Mouse (Mus musculus) hindbrain, postnatal 0 days (tissue): ENCODE measurements around the gene Chmp2a. TPM values are rescaled to one million over a fixed set of nuclear protein-coding genes. Genes with fewer than 3 reads are reported as not detected.
A peak's percentile ranks its signal among the peaks of the same experiment; 100 is the strongest.

Experiments
- ATAC-seq: fragments of 200-750 bp; cut with Nextera tagmentation; 2 replicates; pipeline ENCODE4 v1.8.0; 2017; ENCODE audit warnings: mild to moderate bottlenecking, moderate TSS enrichment, moderate library complexity
- DNase-seq: peaks from one replicate; pipeline ENCODE4 v3.0.0-alpha.2; 2015; ENCODE audit warnings: low spot score
- H3K27ac ChIP-seq: fragments of 300-500 bp; sonication (generic); 2 replicates; pipeline ENCODE4 v1.5.1; 2014; ENCODE audit warnings: mild to moderate bottlenecking
- H3K27me3 ChIP-seq: fragments of 300-500 bp; sonication (generic); 2 replicates; pipeline ENCODE4 v1.6.1; 2014; ENCODE audit warnings: low read length, mixed read lengths; ENCODE audit not compliant: insufficient read depth
- H3K36me3 ChIP-seq: fragments of 300-500 bp; sonication (generic); 2 replicates; pipeline ENCODE4 v1.6.1; 2014; ENCODE audit warnings: low read length, mixed read lengths; ENCODE audit not compliant: insufficient read depth
- H3K4me1 ChIP-seq: fragments of 300-500 bp; sonication (generic); 2 replicates; pipeline ENCODE4 v1.6.1; 2014; ENCODE audit warnings: antibody characterized with exemption, low read length, mixed read lengths; ENCODE audit not compliant: insufficient read depth
- H3K4me2 ChIP-seq: fragments of 300-500 bp; sonication (generic); 2 replicates; pipeline ENCODE4 v1.6.1; 2014; ENCODE audit warnings: low read depth, mild to moderate bottlenecking, low read length, moderate library complexity, mixed read lengths
- H3K4me3 ChIP-seq: fragments of 300-500 bp; sonication (generic); 2 replicates; pipeline ENCODE4 v1.5.1; 2014; ENCODE audit warnings: low read length
- H3K9ac ChIP-seq: fragments of 300-500 bp; sonication (generic); replicated peaks from 2 replicates; pipeline ENCODE4 v1.6.1; 2014; ENCODE audit warnings: mild to moderate bottlenecking, low read length, moderate library complexity, mixed read lengths
- H3K9me3 ChIP-seq: fragments of 300-500 bp; sonication (generic); 2 replicates; pipeline ENCODE4 v1.6.1; 2016; ENCODE audit warnings: low read length, mixed read lengths
- CTCF ChIP-seq: IDR thresholded peaks from 2 replicates; pipeline ENCODE4 v1.5.1; 2016; ENCODE audit warnings: antibody characterized with exemption, control low read depth, low read depth
- WGBS: fragments of 180-500 bp; shearing (Covaris S2); extraction: QIAGEN DNeasy Blood & Tissue Kit; methylation state at CpG from one replicate; pipeline ENCODE4 v1.1.7; 2014; 5-methylcytosine and 5-hydroxymethylcytosine counted together
- polyA plus RNA-seq: library from polyadenylated mRNA; unstranded; fragments of >200 nt; fragmentation: Nextera tagmentation; extraction: Ambion mirVana; gene quantifications from 2 replicates; pipeline ENCODE4 v1.2.1, GENCODE M21; 2015
- total RNA-seq: library from RNA; depleted of rRNA; stranded (reverse); fragments of >200 nt; gene quantifications from 2 replicates; pipeline ENCODE4 v1.2.3, GENCODE M21; 2014

Gene Chmp2a
- total and polyA plus RNA-seq, 2 experiments from 2014 or later = 68.0 to 188 TPM

- ATAC-seq (no peak), DNase-seq (no peak)
- H3K36me3 ChIP-seq = peaks cover 28% of the 10 kb centered on the region
- no peaks in the 10 kb centered on the region for H3K9me3 ChIP-seq
- H3K27me3 ChIP-seq = no peaks in the 10 kb centered on the region
- WGBS = 46% methylated on average over 4 of the region's 4 CpGs
- peak overlapping the region; percentile 86 for H3K4me3 ChIP-seq
- peak overlapping the region; percentile 62 for H3K4me2 ChIP-seq
- H3K27ac ChIP-seq = peak overlapping the region; percentile 100; the same call in 1 of the 2 replicates
- no peak for TF ChIP-seq CTCF
- H3K9ac ChIP-seq = peak overlapping the region; percentile 98
- peaks cover 9% of the 10 kb centered on the region; the same call in 1 of the 2 replicates for H3K4me1 ChIP-seq
These were observed 2.2 kb upstream of the Chmp2a start for GRCm38 (mm10) chr7:13036806-13037205.

- no peak for DNase-seq
- Histone ChIP-seq H3K4me2 (peak overlapping the region; percentile 92; the same call in 1 of the 2 replicates), H3K27ac (peak overlapping the region; percentile 96; the same call in 1 of the 2 replicates), H3K9ac (peak overlapping the region; percentile 73; the same call in 1 of the 2 replicates), H3K27me3 (no peaks in the 10 kb centered on the region), H3K36me3 (peaks cover 36% of the 10 kb centered on the region), H3K9me3 (no peaks in the 10 kb centered on the region), H3K4me3 (no peak overlapping the region), H3K4me1 (peaks cover 9% of the 10 kb centered on the region; the same call in 1 of the 2 replicates)
- TF ChIP-seq CTCF = peak; percentile 16; the same call in 1 of the 2 replicates
- no peak for ATAC-seq
- 83% methylated on average over 17 of the region's 17 CpGs for WGBS
These were observed 726 bp upstream of the Chmp2a start for GRCm38 (mm10) chr7:13035211-13035855.

DNA sequence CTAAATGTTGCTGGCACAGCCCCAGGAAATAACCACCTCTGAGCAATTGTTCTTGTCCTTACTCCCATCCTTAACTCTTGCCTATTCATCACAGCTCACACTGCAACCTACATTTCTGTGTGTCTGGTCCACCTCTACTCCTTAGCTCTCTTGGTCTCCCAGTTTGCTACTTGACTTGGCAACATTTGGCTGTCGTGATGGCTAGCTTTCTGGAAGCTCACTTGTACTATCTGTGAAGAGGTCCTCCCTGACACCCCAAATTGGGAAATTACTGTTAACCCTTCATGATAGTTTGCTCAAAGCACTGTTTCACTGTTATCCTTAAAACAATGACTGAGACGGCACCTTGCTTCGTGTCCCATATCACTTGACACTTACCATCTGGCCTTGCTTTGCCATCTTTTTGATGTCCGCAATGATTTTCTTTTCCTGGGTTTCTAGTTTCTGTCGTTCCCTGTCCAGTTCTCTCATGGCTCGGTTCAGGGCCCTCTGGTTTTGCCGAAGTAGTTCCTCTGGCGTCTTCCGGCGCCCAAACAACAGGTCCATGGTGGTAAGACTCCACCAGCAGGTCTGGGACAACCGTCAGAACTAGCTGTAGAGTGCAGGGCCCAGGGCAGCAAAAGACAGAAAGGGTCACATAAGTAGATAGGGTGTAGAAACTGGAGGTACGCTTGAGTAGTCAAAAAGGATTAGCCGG is 1.0 kb downstream of the Chmp2a start:
- H3K9ac ChIP-seq = peak overlapping the region; percentile 73
- H3K4me1 ChIP-seq = peaks cover 5% of the 10 kb centered on the region; the same call in 1 of the 2 replicates
- DNase-seq (no peak), ATAC-seq (no peak)
- no peak for TF ChIP-seq CTCF
- 49% methylated on average over 13 of the region's 13 CpGs for WGBS
- peak overlapping the region; percentile 53 for H3K4me3 ChIP-seq
- peak overlapping the region; percentile 96 for H3K27ac ChIP-seq
- peak overlapping the region; percentile 92 for H3K4me2 ChIP-seq
- H3K27me3 ChIP-seq = no peaks in the 10 kb centered on the region
- H3K36me3 ChIP-seq = peaks cover 54% of the 10 kb centered on the region
- no peaks in the 10 kb centered on the region for H3K9me3 ChIP-seq

- Histone ChIP-seq H3K4me1 (0 out of 2 replicates have a peak, but pooled peaks cover 5% of the 10 kb centered on the region), H3K9me3 (no peaks in the 10 kb centered on the region), H3K27me3 (no peaks in the 10 kb centered on the region), H3K27ac (peak overlapping the region; percentile 20; the same call in 1 of the 2 replicates), H3K4me2 (no peak overlapping the region), H3K36me3 (peaks cover 64% of the 10 kb centered on the region), H3K4me3 (no peak overlapping the region), H3K9ac (no peak overlapping the region)
- no peak for DNase-seq
- 91% methylated on average over 7 of the region's 7 CpGs for WGBS
- ATAC-seq = no peak
- no peak for TF ChIP-seq CTCF
These were observed 2.1 kb downstream of the Chmp2a start for GRCm38 (mm10) chr7:13032541-13032940.

DNA sequence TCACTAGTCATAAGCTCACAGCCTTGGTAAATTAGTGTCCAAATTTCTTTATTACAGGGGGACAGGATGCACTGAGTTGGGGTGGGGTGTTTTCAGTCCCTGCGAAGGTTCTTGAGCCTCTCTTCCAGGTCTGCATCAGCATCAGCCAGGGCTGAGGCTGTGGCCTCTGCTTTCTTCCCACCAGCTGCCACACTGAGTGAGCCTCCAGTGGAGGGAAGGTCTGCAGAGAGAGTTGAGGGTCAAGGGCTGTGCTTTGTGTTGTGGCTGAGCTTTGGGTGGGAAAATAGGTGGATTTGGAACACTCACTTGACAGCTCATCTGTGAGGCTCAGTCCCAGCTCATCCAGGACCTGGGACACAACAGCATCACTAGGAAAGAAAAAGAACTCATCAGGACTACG is 2.6 kb downstream of the Chmp2a start:
- Histone ChIP-seq H3K36me3 (peaks cover 70% of the 10 kb centered on the region), H3K9me3 (no peaks in the 10 kb centered on the region), H3K4me1 (0 out of 2 replicates have a peak, but pooled peaks cover 5% of the 10 kb centered on the region), H3K4me3 (no peak overlapping the region), H3K4me2 (no peak overlapping the region), H3K27me3 (no peaks in the 10 kb centered on the region), H3K27ac (no peak overlapping the region), H3K9ac (no peak overlapping the region)
- DNase-seq = no peak
- WGBS = 79% methylated on average over 2 of the region's 2 CpGs
- no peak for TF ChIP-seq CTCF
- ATAC-seq = no peak

GRCm38 (mm10) chr7:13031069-13031468 is 3.5 kb downstream of the Chmp2a start:
- Histone ChIP-seq H3K9me3 (no peaks in the 10 kb centered on the region), H3K4me1 (0 out of 2 replicates have a peak, but pooled peaks cover 5% of the 10 kb centered on the region), H3K4me2 (no peak overlapping the region), H3K27ac (no peak overlapping the region), H3K36me3 (peaks cover 74% of the 10 kb centered on the region), H3K27me3 (no peaks in the 10 kb centered on the region), H3K9ac (no peak overlapping the region), H3K4me3 (no peak overlapping the region)
- peak; percentile 59 for TF ChIP-seq CTCF
- whole genome bisulfite sequencing = 61% methylated on average over 5 of the region's 5 CpGs
- peak; percentile 63 for DNase-seq
- no peak for ATAC-seq

GRCm38 (mm10) chr7:13028986-13029385 is 5.6 kb downstream of the Chmp2a start:
- H3K36me3 ChIP-seq = peaks cover 62% of the 10 kb centered on the region
- no peak for TF ChIP-seq CTCF
- H3K27me3 ChIP-seq = no peaks in the 10 kb centered on the region
- no peak for DNase-seq
- no peak overlapping the region for H3K4me2 ChIP-seq
- H3K4me1 ChIP-seq = peaks cover 11% of the 10 kb centered on the region
- H3K27ac ChIP-seq = no peak overlapping the region
- no peak overlapping the region for H3K4me3 ChIP-seq
- ATAC-seq = no peak
- H3K9me3 ChIP-seq = no peaks in the 10 kb centered on the region
- H3K9ac ChIP-seq = no peak overlapping the region
- WGBS = 86% methylated on average over 4 of the region's 4 CpGs
